Mouse (Mus musculus) retina, postnatal 1 day (tissue): ENCODE data around the gene Trp73.

Experiments used
- DNase-seq: peaks from one replicate; pipeline ENCODE4 v3.0.0-alpha.2; 2012

Trp73 gene

GRCm38 (mm10) chr4:154140182-154140212 lies at the start of gene Trp73:
TSS of gene Trp73 (minus strand) at chr4:154140208.
- DNase-seq = no peak

- no peak for DNase-seq
Measured at GRCm38 (mm10) chr4:154188948-154189347, 48.9 kb upstream of the Trp73 start.

GRCm38 (mm10) chr4:154186002-154186537 lies 46.1 kb upstream of the Trp73 start:
- DNase-seq = no peak

GRCm38 (mm10) chr4:154185001-154185400 lies 45.0 kb upstream of the Trp73 start:
- no peak for DNase-seq

- DNase-seq = no peak
Measured at GRCm38 (mm10) chr4:154183566-154183965, 43.6 kb upstream of the Trp73 start.

- DNase-seq = no peak
Measured at GRCm38 (mm10) chr4:154181001-154181400, 41.0 kb upstream of the Trp73 start.

GRCm38 (mm10) chr4:154177257-154177656 lies 37.2 kb upstream of the Trp73 start:
- no peak for DNase-seq

- DNase-seq = no peak
Measured at GRCm38 (mm10) chr4:154171931-154172604, 32.1 kb upstream of the Trp73 start.

GRCm38 (mm10) chr4:154171151-154171930 lies 31.3 kb upstream of the Trp73 start:
- peak; percentile 59 for DNase-seq

- DNase-seq = peak; percentile 81
Measured at GRCm38 (mm10) chr4:154170506-154171150, 30.6 kb upstream of the Trp73 start, which contains the start of gene Megf6. TSS of gene Megf6 (plus strand) at chr4:154170730.

- no peak for DNase-seq
Measured at GRCm38 (mm10) chr4:154170021-154170420, 30.0 kb upstream of the Trp73 start.

GRCm38 (mm10) chr4:154167053-154167452 lies 27.0 kb upstream of the Trp73 start:
- DNase-seq = peak; percentile 65

GRCm38 (mm10) chr4:154163296-154163695 lies 23.3 kb upstream of the Trp73 start:
- peak; percentile 83 for DNase-seq

GRCm38 (mm10) chr4:154160538-154161390 lies 20.8 kb upstream of the Trp73 start, which contains the start of gene Tprgl:
TSS of gene Tprgl (minus strand) at chr4:154160666.
- peak; percentile 98 for DNase-seq

GRCm38 (mm10) chr4:154159961-154160537 lies 20.0 kb upstream of the Trp73 start:
- no peak for DNase-seq

GRCm38 (mm10) chr4:154159002-154159401 lies 19.0 kb upstream of the Trp73 start:
- peak; percentile 92 for DNase-seq

GRCm38 (mm10) chr4:154157970-154158662 lies 18.1 kb upstream of the Trp73 start:
- DNase-seq = no peak

GRCm38 (mm10) chr4:154156050-154156449 lies 16.0 kb upstream of the Trp73 start:
- no peak for DNase-seq

GRCm38 (mm10) chr4:154154104-154154503 lies 14.1 kb upstream of the Trp73 start:
- DNase-seq = no peak

GRCm38 (mm10) chr4:154146342-154146741 lies 6.3 kb upstream of the Trp73 start:
- no peak for DNase-seq

GRCm38 (mm10) chr4:154144712-154145111 lies 4.7 kb upstream of the Trp73 start:
- DNase-seq = no peak
